Mouse (Mus musculus) cerebellum, adult 2 months (tissue): Measurements from ENCODE around the gene Sdc1. TPM values are rescaled to one million over a fixed set of nuclear protein-coding genes. Genes with fewer than 3 reads are reported as not detected.

Experiments
- DNase-seq, 2 experiments: peaks; one replicate each; pipeline ENCODE4 v3.0.0; 2021
- H3K27ac ChIP-seq: fragments of 200-500 bp; 2 replicates; pipeline ENCODE4 v1.5.1; 2012; ENCODE audit warnings: low read length, control low read depth, inconsistent platforms; ENCODE audit not compliant: insufficient read depth
- H3K27me3 ChIP-seq: fragments of 200-500 bp; 2 replicates; pipeline ENCODE4 v1.6.1; 2012; ENCODE audit warnings: inconsistent platforms, mild to moderate bottlenecking, low read length, moderate library complexity; ENCODE audit not compliant: control insufficient read depth, insufficient read depth
- H3K4me1 ChIP-seq: fragments of 200-500 bp; 2 replicates; pipeline ENCODE4 v1.6.1; 2011; ENCODE audit warnings: low read length; ENCODE audit not compliant: control insufficient read depth, insufficient read depth
- H3K4me3 ChIP-seq: fragments of 200-500 bp; replicated peaks from 2 replicates; pipeline ENCODE3; 2011; ENCODE audit warnings: mild to moderate bottlenecking, low read depth, low read length, control low read depth; ENCODE audit not compliant: insufficient read depth
- CTCF ChIP-seq: fragments of 200-500 bp; IDR thresholded peaks from 2 replicates; pipeline ENCODE4 v1.5.1; 2011; ENCODE audit warnings: low read depth, mild to moderate bottlenecking, control low read depth, low read length, moderate library complexity, borderline replicate concordance; ENCODE audit not compliant: insufficient read depth
- POLR2A ChIP-seq: fragments of 200-500 bp; IDR thresholded peaks from 2 replicates; pipeline ENCODE4 v1.6.1; 2011; ENCODE audit warnings: low read length, control low read depth, borderline replicate concordance; ENCODE audit not compliant: insufficient read depth
- WGBS: fragments of 180-500 bp; shearing (Covaris S2); methylation state at CpG from one replicate; pipeline ENCODE4 v1.1.7; 2018; 5-methylcytosine and 5-hydroxymethylcytosine counted together
- polyA plus RNA-seq: library from polyadenylated mRNA; depleted of rRNA; stranded (reverse); fragments of >200 nt; gene quantifications from 2 replicates; pipeline ENCODE4 v1.2.3, GENCODE M21; 2012

Gene Sdc1
- polyA plus RNA-seq, 1 experiment, result 10.8 TPM

- WGBS, result 91% methylated on average over 7 of the region's 7 CpGs
- no peak for TF ChIP-seq POLR2A
- TF ChIP-seq CTCF, result no peak
Measured at GRCm38 (mm10) chr12:8776206-8776605, 5.1 kb downstream of the Sdc1 start.

GRCm38 (mm10) chr12:8776741-8777140 is 5.6 kb downstream of the Sdc1 start:
- peaks cover 28% of the 10 kb centered on the region for H3K4me1 ChIP-seq
- H3K4me3 ChIP-seq, result no peak overlapping the region
- 82% methylated on average over 3 of the region's 3 CpGs for WGBS
- no peak for TF ChIP-seq POLR2A
- TF ChIP-seq CTCF, result no peak
- H3K27ac ChIP-seq, result no peak overlapping the region
- DNase-seq, result no peak
- H3K27me3 ChIP-seq, result no peaks in the 10 kb centered on the region

More at GRCm38 (mm10) chr12:8776206-8776605, 5.1 kb downstream of the Sdc1 start:
- no peaks in the 10 kb centered on the region for H3K27me3 ChIP-seq
- DNase-seq, result no peak
- H3K27ac ChIP-seq, result no peak overlapping the region
- H3K4me3 ChIP-seq, result no peak overlapping the region
- H3K4me1 ChIP-seq, result peaks cover 23% of the 10 kb centered on the region

- DNase-seq, result no peak
- no peak overlapping the region for H3K27ac ChIP-seq
- TF ChIP-seq POLR2A (no peak), CTCF (no peak)
- no peaks in the 10 kb centered on the region for H3K27me3 ChIP-seq
- 76% methylated on average over 7 of the region's 7 CpGs for WGBS
- peaks cover 39% of the 10 kb centered on the region for H3K4me1 ChIP-seq
- H3K4me3 ChIP-seq, result no peak overlapping the region
Measured at GRCm38 (mm10) chr12:8778106-8778505, 7.0 kb downstream of the Sdc1 start.

GRCm38 (mm10) chr12:8779851-8780250 is 8.7 kb downstream of the Sdc1 start:
- 57% methylated on average over 4 of the region's 4 CpGs for WGBS
- TF ChIP-seq POLR2A (no peak), CTCF (no peak)

DNA sequence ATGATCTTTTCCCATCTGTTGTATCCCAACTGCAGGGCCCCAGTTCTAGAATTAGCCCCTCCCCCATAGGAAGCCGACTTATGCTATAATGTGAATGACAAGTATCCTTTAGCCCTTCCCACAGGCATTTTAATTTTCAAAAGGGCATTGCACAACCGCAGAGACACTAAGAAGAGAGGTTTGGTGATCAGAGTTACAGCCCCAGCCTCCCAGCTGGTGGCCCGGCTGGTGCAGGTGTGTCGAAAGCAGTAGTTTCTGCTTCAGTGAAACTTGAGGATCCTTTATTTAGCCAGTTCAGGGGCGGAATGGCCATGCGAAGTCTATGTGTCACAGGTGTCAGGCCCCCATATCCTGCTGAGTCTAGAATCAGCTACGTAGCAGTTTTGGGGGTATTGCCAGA is 10.0 kb downstream of the Sdc1 start:
- H3K4me1 ChIP-seq, result peaks cover 39% of the 10 kb centered on the region
- 75% methylated on average over 7 of the region's 7 CpGs for WGBS
- no peak overlapping the region for H3K4me3 ChIP-seq
- H3K27ac ChIP-seq, result no peak overlapping the region
- H3K27me3 ChIP-seq, result no peaks in the 10 kb centered on the region
- DNase-seq, result no peak
- TF ChIP-seq POLR2A (no peak), CTCF (no peak)

More at GRCm38 (mm10) chr12:8779851-8780250, 8.7 kb downstream of the Sdc1 start:
- Histone ChIP-seq H3K27me3 (no peaks in the 10 kb centered on the region), H3K27ac (no peak overlapping the region), H3K4me1 (peaks cover 39% of the 10 kb centered on the region), H3K4me3 (no peak overlapping the region)
- DNase-seq, result no peak

GRCm38 (mm10) chr12:8781681-8782378 is 10.7 kb downstream of the Sdc1 start:
- Histone ChIP-seq H3K4me3 (no peak overlapping the region), H3K4me1 (peaks cover 39% of the 10 kb centered on the region), H3K27ac (peak overlapping the region; percentile 20; the same call in 1 of the 2 replicates), H3K27me3 (no peaks in the 10 kb centered on the region)
- 19% methylated on average over 9 of the region's 9 CpGs for WGBS
- TF ChIP-seq CTCF (no peak), POLR2A (no peak)
- peak; percentile 78 to 83 for DNase-seq

DNA sequence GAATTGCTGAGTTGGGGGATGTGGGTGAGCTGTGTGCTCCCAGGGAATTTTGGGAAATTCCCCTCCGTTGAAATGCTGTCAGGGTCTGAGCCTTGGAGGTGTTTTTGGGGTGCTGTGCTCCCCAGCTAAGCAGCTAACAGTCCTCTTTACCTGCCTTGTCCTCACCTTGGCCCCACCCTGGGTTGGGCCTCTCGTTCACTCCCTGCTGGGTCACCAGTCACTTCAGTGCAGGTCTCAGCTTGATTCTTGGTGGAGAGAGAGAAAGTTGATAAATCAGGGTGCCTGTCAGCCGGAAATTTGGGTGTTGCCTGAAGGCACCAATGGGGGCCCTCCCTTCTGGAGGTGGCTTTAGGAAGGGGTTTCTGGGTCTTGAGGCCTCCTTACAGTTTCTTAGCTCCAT is 11.4 kb downstream of the Sdc1 start:
- Histone ChIP-seq H3K4me1 (peaks cover 40% of the 10 kb centered on the region), H3K27me3 (no peaks in the 10 kb centered on the region), H3K27ac (no peak overlapping the region), H3K4me3 (no peak overlapping the region)
- WGBS, result 81% methylated on average over 3 of the region's 3 CpGs
- DNase-seq, result no peak
- TF ChIP-seq POLR2A (no peak), CTCF (no peak)

GRCm38 (mm10) chr12:8784189-8784588 is 13.1 kb downstream of the Sdc1 start:
- H3K27me3 ChIP-seq, result no peaks in the 10 kb centered on the region
- peaks cover 41% of the 10 kb centered on the region for H3K4me1 ChIP-seq
- no peak overlapping the region for H3K4me3 ChIP-seq
- DNase-seq, result no peak
- no peak overlapping the region for H3K27ac ChIP-seq
- no peak for TF ChIP-seq CTCF
- no peak for TF ChIP-seq POLR2A
- 87% methylated on average over 9 of the region's 9 CpGs for WGBS
